Mouse (Mus musculus): ENCODE measurements around the gene Vsx1. TPM values are rescaled to one million over a fixed set of nuclear protein-coding genes. Genes with fewer than 3 reads are reported as not detected.

The Vsx1 gene
- polyA plus RNA-seq, 1 experiment from 2014 or later, result 0.31 TPM

DNA sequence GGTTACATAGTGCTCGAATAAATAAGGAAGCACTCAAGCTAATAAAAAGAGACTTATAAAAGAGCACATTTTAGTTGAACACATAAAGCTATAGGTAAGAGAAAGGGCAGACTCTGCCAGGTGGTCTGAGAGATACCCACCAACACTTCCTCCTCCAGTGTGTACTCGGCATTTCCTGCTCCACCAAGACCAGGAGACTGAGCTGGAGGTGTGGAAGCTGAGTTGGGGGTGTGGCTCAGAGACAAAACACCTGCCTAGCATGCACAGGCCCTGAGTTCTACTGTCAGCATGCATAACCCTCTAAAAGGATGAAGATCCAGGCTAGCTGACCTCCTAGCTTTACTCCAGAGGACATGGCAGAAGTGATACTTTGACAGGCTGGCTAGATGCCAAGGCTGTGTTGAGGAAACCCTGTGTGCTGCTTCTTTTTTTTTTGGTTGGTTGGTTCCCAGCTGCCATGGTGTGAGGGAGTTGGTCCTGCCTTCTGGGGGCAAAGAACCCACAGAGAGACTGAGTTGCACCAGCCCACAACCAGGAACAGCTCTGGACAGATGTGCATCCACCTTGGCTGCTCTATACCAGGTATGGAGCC lies 19.6 kb downstream of the Vsx1 start:
- no peak overlapping the region for H3K9ac ChIP-seq (ENCODE audit: low read length)
- H3K4me2 ChIP-seq, result no peak overlapping the region
- no peak for ATAC-seq (ENCODE audit: low FRiP score)
- H3K27me3 ChIP-seq (ENCODE audit: control insufficient read depth, insufficient read depth, low read length), result peaks cover 3% of the 10 kb centered on the region
- H3K36me3 ChIP-seq (ENCODE audit: control insufficient read depth, insufficient read depth, low read length), result no peaks in the 10 kb centered on the region
- WGBS, result 83% methylated on average over 2 of the region's 2 CpGs
- H3K27ac ChIP-seq (ENCODE audit: low read depth, low read length), result no peak overlapping the region
- no peaks in the 10 kb centered on the region for H3K9me3 ChIP-seq (ENCODE audit: control insufficient read depth, low read length)
- H3K4me1 ChIP-seq (ENCODE audit: control insufficient read depth, insufficient read depth, low read length), result peaks cover 16% of the 10 kb centered on the region
- H3K4me3 ChIP-seq (ENCODE audit: low read depth, low read length), result no peak overlapping the region
- no peak for DNase-seq (ENCODE audit: low spot score, missing footprints)

DNA sequence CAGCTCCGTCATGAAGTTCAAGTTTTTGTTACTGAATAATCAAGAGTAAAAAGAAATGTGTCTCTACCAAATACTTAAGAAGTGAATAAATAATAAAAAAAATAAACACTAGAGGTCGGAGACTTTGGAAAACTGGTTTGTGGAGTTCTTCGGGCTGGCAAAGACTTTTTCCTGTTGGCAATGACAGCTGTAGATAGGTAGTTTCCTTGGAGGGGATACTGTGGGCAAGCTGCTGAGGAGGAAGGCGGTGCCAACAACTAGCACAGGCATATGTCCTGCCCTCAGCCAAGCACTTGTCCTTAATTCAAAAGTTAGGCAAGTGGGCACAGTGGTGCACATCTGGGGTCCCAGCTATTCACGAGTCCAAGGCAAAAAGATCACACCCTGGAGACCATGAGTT lies 20.2 kb downstream of the Vsx1 start:
- H3K9me3 ChIP-seq (ENCODE audit: control insufficient read depth, low read length), result no peaks in the 10 kb centered on the region
- H3K27ac ChIP-seq (ENCODE audit: low read depth, low read length), result no peak overlapping the region
- ATAC-seq (ENCODE audit: low FRiP score) (no peak), DNase-seq (ENCODE audit: low spot score, missing footprints) (no peak)
- peaks cover 3% of the 10 kb centered on the region for H3K27me3 ChIP-seq (ENCODE audit: control insufficient read depth, insufficient read depth, low read length)
- no peak overlapping the region for H3K4me3 ChIP-seq (ENCODE audit: low read depth, low read length)
- H3K4me1 ChIP-seq (ENCODE audit: control insufficient read depth, insufficient read depth, low read length), result peaks cover 16% of the 10 kb centered on the region
- H3K9ac ChIP-seq (ENCODE audit: low read length), result no peak overlapping the region
- H3K36me3 ChIP-seq (ENCODE audit: control insufficient read depth, insufficient read depth, low read length), result no peaks in the 10 kb centered on the region
- whole genome bisulfite sequencing, result 85% methylated on average over 5 of the region's 5 CpGs
- peak overlapping the region; percentile 96; the same call in 1 of the 2 replicates for H3K4me2 ChIP-seq

DNA sequence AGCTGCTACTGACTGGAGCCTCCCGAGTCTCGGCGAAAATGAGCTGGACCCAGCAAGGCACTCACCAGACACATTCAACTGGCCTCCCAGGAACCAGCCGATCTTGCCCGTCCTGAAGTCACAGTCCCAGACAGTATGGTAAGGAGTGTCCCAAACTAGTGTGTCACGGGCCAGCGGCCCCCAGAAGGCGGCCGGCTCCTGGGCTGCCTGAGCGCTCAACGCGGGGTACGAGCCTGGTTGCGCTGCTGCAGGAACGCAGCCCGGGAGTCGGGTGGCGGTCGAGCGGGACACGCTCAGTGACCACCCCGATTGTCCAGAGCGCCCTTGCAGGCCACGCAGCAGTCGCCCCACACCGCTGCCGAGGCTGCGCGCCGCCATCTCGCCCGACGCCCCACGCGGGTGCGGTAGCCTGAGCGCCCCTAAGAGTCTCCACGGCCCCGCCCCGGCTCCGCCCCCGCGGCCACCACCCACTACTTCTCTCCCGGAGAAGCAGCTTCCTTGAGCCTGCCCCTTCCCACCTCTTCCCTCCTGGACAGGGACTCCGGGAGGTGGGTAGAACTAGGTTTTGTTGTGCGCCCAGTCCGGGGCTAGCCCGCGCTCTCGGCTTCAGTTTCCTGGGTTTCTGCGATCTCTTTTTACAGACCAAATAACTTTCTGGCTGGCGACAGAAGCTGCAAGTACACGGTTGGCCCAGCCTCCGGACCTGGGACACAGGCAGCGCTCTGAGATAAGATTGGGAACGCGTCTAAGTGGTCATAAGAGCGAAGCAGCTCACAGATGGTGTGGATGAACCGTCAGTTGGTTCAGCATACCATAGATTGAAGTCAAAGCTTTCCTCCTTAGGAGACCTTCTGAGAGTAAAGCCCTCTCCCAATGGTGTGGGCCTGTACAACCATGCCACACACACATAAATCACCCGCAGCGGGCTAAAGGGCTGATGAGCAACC lies 21.1 kb downstream of the Vsx1 start, which contains the start of gene Acss1:
Gene Acss1, minus strand, starts transcription at position 681 of the 947 bp plus-strand sequence.
- peak within 1 kb of the TSS; percentile 79 for H3K9ac ChIP-seq (ENCODE audit: low read length)
- H3K27ac ChIP-seq (ENCODE audit: low read depth, low read length), result peak within 1 kb of the TSS; percentile 40; the same call in 1 of the 2 replicates
- peak within 1 kb of the TSS; percentile 96 for H3K4me2 ChIP-seq
- H3K36me3 ChIP-seq (ENCODE audit: control insufficient read depth, insufficient read depth, low read length), result no peaks in the 10 kb centered on the region
- H3K9me3 ChIP-seq (ENCODE audit: control insufficient read depth, low read length), result no peaks in the 10 kb centered on the region
- peak; percentile 77 for ATAC-seq (ENCODE audit: low FRiP score)
- WGBS, result 3% methylated on average over 51 of the region's 61 CpGs
- DNase-seq (ENCODE audit: low spot score, missing footprints), result peak; percentile 96
- H3K4me3 ChIP-seq (ENCODE audit: low read depth, low read length), result peak within 1 kb of the TSS; percentile 62
- H3K4me1 ChIP-seq (ENCODE audit: control insufficient read depth, insufficient read depth, low read length), result peaks cover 16% of the 10 kb centered on the region
- H3K27me3 ChIP-seq (ENCODE audit: control insufficient read depth, insufficient read depth, low read length), result peaks cover 3% of the 10 kb centered on the region

DNA sequence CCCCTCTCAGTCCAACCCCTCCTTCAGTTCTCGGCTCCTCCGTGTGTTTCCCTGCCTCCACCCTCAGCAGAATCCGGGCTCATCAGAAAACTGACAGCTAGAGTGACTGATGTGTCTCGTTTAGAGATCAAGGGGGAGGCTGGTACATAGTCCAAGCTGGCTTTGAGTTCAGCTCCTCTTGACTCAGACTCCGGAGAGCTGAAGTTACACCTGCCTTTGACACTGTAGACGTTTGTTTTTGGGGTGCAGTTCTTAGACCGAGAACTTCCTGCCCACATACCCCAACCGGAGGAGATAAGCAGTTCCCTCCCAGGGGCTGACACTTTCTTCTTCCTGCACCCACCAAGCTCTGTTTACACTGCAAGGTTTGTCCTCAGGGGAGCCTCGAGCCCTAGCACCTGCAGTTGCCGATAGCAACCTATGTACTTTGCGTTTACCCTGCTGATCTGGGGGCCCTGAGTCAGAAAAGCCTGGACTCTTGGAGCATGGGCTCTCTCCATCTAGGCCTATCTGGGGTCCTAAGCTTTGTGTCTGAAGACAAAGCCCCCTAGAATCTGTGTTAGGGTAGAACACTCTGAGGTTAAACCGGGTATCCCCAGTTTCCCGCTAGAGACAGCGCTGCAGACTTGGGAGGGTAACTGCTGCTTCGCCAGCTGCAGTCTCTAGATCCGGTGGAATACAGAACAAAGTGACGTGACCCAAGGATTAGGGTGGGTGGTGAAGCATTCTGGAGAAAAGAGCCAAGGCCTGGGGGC lies 21.9 kb downstream of the Vsx1 start:
- peak overlapping the region; percentile 79 for H3K9ac ChIP-seq (ENCODE audit: low read length)
- DNase-seq (ENCODE audit: low spot score, missing footprints) (no peak), ATAC-seq (ENCODE audit: low FRiP score) (peak; percentile 26)
- peak overlapping the region; percentile 62 for H3K4me3 ChIP-seq (ENCODE audit: low read depth, low read length)
- no peaks in the 10 kb centered on the region for H3K36me3 ChIP-seq (ENCODE audit: control insufficient read depth, insufficient read depth, low read length)
- H3K27ac ChIP-seq (ENCODE audit: low read depth, low read length), result peak overlapping the region; percentile 25
- H3K4me2 ChIP-seq, result peak overlapping the region; percentile 96
- H3K4me1 ChIP-seq (ENCODE audit: control insufficient read depth, insufficient read depth, low read length), result peaks cover 16% of the 10 kb centered on the region
- no peaks in the 10 kb centered on the region for H3K9me3 ChIP-seq (ENCODE audit: control insufficient read depth, low read length)
- H3K27me3 ChIP-seq (ENCODE audit: control insufficient read depth, insufficient read depth, low read length), result peaks cover 3% of the 10 kb centered on the region
- 4% methylated on average over 17 of the region's 17 CpGs for WGBS

DNA sequence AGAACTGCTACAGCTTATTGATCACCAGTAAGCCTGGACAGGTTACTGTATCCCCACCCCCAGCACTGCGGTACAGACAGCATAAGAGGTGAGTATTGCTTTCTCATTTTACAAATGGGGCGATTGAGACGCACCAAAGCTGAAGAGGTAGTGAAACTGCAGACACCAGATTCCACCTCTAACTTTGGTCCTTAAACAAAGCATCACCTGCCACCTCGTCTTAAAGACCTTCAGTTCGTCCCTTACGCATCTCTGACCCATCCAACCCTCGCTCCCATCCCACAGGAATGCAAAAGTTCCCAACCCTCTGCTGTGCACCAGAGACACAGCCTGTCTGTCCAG lies 22.5 kb downstream of the Vsx1 start:
- no peaks in the 10 kb centered on the region for H3K9me3 ChIP-seq (ENCODE audit: control insufficient read depth, low read length)
- peaks cover 16% of the 10 kb centered on the region for H3K4me1 ChIP-seq (ENCODE audit: control insufficient read depth, insufficient read depth, low read length)
- no peak overlapping the region for H3K27ac ChIP-seq (ENCODE audit: low read depth, low read length)
- no peak overlapping the region; the same call in 1 of the 2 replicates for H3K9ac ChIP-seq (ENCODE audit: low read length)
- ATAC-seq (ENCODE audit: low FRiP score), result no peak
- 49% methylated on average over 7 of the region's 7 CpGs for WGBS
- H3K4me3 ChIP-seq (ENCODE audit: low read depth, low read length), result peak overlapping the region; percentile 62
- DNase-seq (ENCODE audit: low spot score, missing footprints), result no peak
- peaks cover 3% of the 10 kb centered on the region; the same call in 1 of the 2 replicates for H3K27me3 ChIP-seq (ENCODE audit: control insufficient read depth, insufficient read depth, low read length)
- H3K36me3 ChIP-seq (ENCODE audit: control insufficient read depth, insufficient read depth, low read length), result no peaks in the 10 kb centered on the region
- H3K4me2 ChIP-seq, result peak overlapping the region; percentile 96

DNA sequence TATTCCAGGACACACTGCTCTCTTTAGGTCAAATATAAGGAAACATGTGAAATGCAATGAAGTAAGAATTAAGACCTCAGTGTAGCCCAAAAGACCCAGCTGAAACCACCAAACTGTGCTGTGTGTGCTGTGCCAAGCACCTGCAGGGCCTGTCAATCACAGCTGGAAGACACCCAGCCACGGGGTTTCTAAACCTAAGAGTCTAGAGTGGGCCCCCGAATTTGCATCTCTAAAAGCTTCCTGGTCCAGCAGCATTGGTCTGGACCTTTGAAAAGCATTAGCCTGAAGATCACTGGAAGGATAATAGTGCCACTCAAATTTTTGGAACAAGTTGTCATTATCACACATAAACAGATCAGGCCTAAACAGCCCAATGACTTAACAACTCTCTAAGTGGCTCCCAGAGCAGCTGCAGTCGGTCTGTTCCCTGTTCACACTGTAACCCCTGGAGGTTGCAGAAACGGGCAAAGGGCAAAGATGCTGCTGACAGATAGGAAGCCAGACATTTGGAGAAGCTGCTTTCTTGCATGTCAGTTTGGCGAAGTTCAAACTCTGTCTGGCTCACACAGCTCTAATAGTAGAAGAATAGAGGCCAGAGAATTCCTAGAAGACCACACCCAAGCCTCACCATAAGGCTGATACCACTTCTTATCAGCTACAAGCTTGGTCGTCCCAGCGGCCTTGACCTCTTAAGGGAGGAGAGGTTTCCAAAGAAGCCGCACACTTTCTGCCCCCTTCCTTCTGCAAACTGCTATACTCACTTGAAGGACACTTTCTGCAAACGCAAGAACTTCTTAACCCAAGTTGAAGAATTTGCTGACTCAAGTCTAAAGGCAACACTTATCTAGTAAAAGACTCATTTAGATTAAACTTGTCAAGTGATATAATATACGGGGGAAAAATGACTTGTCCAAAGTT lies 23.4 kb downstream of the Vsx1 start:
- H3K9me3 ChIP-seq (ENCODE audit: control insufficient read depth, low read length), result no peaks in the 10 kb centered on the region
- 55% methylated on average over 10 of the region's 10 CpGs for WGBS
- H3K4me2 ChIP-seq, result 0 out of 2 replicates have a peak overlapping the region, but pooled peaks have one; percentile 2
- no peaks in the 10 kb centered on the region for H3K36me3 ChIP-seq (ENCODE audit: control insufficient read depth, insufficient read depth, low read length)
- DNase-seq (ENCODE audit: low spot score, missing footprints) (no peak), ATAC-seq (ENCODE audit: low FRiP score) (no peak)
- peaks cover 3% of the 10 kb centered on the region; the same call in 1 of the 2 replicates for H3K27me3 ChIP-seq (ENCODE audit: control insufficient read depth, insufficient read depth, low read length)
- peaks cover 16% of the 10 kb centered on the region for H3K4me1 ChIP-seq (ENCODE audit: control insufficient read depth, insufficient read depth, low read length)
- H3K27ac ChIP-seq (ENCODE audit: low read depth, low read length), result peak overlapping the region; percentile 5; the same call in 1 of the 2 replicates
- H3K9ac ChIP-seq (ENCODE audit: low read length), result no peak overlapping the region
- no peak overlapping the region for H3K4me3 ChIP-seq (ENCODE audit: low read depth, low read length)

DNA sequence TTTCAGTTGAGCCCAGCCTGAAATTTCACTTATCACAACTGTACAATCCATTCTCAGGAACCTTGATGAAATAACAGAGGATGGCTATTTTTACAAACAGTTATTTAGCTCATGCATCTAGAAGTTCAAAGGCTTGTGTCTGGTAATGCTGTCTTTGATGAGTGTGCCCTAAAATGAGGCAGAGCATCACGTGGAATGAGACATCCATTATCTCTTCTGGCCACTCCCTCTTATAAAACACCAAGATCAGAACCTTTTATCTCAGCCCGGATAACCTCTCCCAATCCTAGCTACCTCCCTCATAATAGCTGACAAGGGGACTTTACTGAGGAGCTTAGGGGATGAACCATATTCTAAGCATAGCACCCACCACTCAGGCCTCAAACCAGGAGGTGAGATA lies 24.2 kb downstream of the Vsx1 start:
- Histone ChIP-seq H3K36me3 (ENCODE audit: control insufficient read depth, insufficient read depth, low read length) (no peaks in the 10 kb centered on the region), H3K9ac (ENCODE audit: low read length) (no peak overlapping the region), H3K9me3 (ENCODE audit: control insufficient read depth, low read length) (no peaks in the 10 kb centered on the region), H3K27ac (ENCODE audit: low read depth, low read length) (no peak overlapping the region; the same call in 1 of the 2 replicates), H3K4me1 (ENCODE audit: control insufficient read depth, insufficient read depth, low read length) (peaks cover 16% of the 10 kb centered on the region), H3K4me3 (ENCODE audit: low read depth, low read length) (no peak overlapping the region), H3K27me3 (ENCODE audit: control insufficient read depth, insufficient read depth, low read length) (peaks cover 3% of the 10 kb centered on the region; the same call in 1 of the 2 replicates), H3K4me2 (peak overlapping the region; percentile 12; the same call in 1 of the 2 replicates)
- ATAC-seq (ENCODE audit: low FRiP score) (no peak), DNase-seq (ENCODE audit: low spot score, missing footprints) (no peak)
- WGBS, result 75% methylated on average over 2 of the region's 2 CpGs
